Mouse (Mus musculus) G1E (cell line): Measurements from ENCODE around the gene Nudt8.
"Not testable (repeated sequence)": the region's sequence is repeated elsewhere in the genome, so short reads cannot be mapped to it uniquely, and the experiment has no call there.

Source experiments
- CTCF ChIP-seq: IDR thresholded peaks from 2 replicates; pipeline ENCODE4 v1.5.1; 2012; ENCODE audit warnings: low read depth, low read length, inconsistent platforms, mixed read lengths
- GATA1 ChIP-seq: IDR thresholded peaks from 2 replicates; pipeline ENCODE4 v1.6.1; 2012; ENCODE audit warnings: borderline replicate concordance, low read length, inconsistent platforms, mixed read lengths
- POLR2AphosphoS5 ChIP-seq: IDR thresholded peaks from 2 replicates; pipeline ENCODE4 v1.6.1; 2012; ENCODE audit warnings: low read depth, low read length, inconsistent platforms; ENCODE audit not compliant: insufficient replicate concordance
- TAL1 ChIP-seq: conservative IDR thresholded peaks from 2 replicates; pipeline ENCODE4 v1.6.1; 2012; ENCODE audit warnings: low read depth, low read length, inconsistent platforms, mixed read lengths

DNA sequence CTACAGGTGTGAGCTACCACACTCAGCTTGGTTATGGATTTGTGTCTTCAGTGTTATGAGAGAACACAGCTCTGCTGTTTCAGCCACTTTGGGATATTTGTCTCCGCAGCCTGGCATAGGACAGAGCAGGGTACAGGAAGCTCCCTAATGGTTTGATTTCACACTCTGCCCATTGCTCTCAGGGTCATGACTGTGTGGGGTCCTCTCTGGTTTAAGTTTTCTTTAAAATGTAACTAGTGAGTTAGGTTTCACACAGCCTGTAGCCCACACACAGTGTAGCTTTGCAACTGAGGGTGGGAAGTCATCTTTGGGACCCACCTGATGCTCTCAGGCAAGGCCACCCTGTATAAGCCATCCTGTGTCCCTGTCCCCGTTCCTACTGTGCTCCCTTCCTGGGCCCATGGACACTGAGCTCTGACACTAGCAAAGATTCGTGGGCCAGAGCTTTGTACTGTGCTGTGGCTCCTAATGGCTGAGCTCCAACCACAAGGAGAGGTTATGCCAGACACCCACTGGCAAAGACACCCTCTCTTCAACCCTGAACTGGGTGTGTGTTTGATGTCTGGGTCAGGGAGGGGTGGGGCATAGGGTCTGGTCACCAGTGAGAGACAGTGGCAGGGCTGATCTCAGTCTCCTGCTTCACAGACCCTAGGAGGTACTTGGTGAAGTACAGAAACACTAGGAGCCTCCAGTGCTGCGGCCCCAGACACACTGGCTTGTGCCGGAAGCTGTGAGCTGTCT lies 42.9 kb upstream of the Nudt8 start:
- not testable (repeated sequence) for TF ChIP-seq TAL1, CTCF, GATA1, POLR2AphosphoS5
